Mouse (Mus musculus) erythroid progenitor cell, adult 5-6 weeks (primary cell): ENCODE data around the gene Srp54c. TPM values are rescaled to one million over a fixed set of nuclear protein-coding genes. Genes with fewer than 3 reads are reported as not detected.
"Not testable (repeated sequence)": the region's sequence is repeated elsewhere in the genome, so short reads cannot be mapped to it uniquely, and the experiment has no call there.

Source experiments
- ATAC-seq: replicated peaks from 2 replicates; pipeline ENCODE4 v1.8.0; 2016; ENCODE audit warnings: moderate number of reproducible peaks, mild to moderate bottlenecking, moderate TSS enrichment, inconsistent platforms; ENCODE audit not compliant: poor library complexity, low FRiP score, severe bottlenecking
- total RNA-seq, 2 experiments: library from RNA; stranded (forward) in 1 of 2; stranded (reverse) in 1 of 2; fragments of 150-400 nt in 1 of 2; fragments of 186-747, 209-891 nt in 1 of 2; gene quantifications; 2 replicates each; pipeline versions ENCODE4 v1.2.3 to v1.2.4; 2015 to 2017; ENCODE audit warnings: low replicate concordance in 2 of 2

Gene Srp54c
- 14.4 and 25.6 TPM in 2 replicates for total RNA-seq (2015; ENCODE audit: low replicate concordance)
- 28.4 and 30.2 TPM in 2 replicates for total RNA-seq (2017; ENCODE audit: low replicate concordance)

DNA sequence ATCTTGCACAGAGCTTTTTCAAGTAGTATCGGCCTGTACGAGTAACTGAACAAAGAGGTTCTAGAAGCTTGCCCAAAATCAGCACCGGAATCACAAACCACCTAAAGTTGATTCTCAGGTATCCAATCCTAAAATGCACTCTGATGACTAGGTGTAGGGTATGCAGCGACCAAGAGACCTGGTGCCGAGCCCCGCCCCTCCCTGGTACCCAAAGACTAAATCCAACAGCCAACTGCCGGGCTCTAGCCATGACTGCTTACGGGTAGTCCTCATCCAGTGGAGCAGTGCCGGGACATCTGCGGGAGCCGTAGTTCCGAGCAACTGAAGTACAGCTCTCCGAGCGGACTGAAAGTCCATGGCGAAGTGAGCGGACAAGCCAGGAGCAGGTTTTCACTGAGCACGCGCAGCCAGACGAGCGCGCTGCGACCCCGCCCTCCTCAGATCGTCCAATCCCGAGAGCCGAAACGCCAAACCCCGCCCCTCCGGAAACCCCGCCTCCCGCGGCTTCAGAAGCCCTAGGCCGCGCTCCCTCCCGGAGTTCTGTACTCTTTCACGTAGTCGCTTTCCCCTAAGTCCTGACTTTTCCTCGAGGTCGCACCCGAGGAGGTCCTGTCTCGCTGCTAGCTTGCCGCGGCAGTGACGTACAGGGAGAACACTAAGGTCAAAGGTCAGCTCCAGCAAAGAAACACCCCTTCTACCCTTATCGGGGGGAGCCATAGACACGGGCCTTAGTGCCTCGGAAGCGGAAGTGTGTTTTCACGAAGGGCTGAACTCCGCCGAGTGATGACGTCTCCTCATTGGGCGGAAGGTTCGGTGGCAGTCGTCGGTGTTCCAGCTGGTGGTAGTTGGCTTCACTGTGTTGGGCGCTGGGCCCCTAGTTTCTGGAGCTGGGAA lies at the start of gene Srp54c:
Gene Srp54c (plus strand): TSS at position 543 of the 894 bp plus-strand sequence.
- ATAC-seq = peak; percentile 94

GRCm38 (mm10) chr12:55187686-55188085 lies 42.3 kb upstream of the Srp54c start:
- ATAC-seq = peak; percentile 50; the same call in 1 of the 2 replicates

GRCm38 (mm10) chr12:55189127-55189526 lies 40.8 kb upstream of the Srp54c start:
- ATAC-seq = not testable (repeated sequence)

DNA sequence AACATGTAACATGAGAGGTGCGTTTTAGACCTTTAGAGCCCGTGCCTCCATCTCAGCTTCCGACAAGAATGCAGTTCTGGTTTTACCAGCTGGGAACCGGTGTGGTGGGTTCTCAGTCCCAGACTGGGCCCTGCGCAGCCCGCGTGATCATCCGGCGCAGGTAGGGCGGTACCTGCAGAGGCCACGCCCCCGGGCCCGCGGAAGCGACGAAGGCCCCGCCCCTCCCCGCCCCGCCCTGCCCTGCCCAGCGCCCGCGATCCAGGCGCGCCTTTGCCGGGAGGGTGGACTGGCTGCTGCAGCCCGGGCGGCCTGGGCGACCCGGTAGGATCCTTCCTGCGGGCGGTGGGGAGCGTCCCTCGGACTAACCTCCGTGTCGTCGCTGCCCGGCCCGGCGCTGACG lies 30.7 kb upstream of the Srp54c start, which contains the start of gene 1700047I17Rik2:
Gene 1700047I17Rik2 (plus strand): TSS at position 287 of the 400 bp plus-strand sequence.
- ATAC-seq = peak; percentile 87

DNA sequence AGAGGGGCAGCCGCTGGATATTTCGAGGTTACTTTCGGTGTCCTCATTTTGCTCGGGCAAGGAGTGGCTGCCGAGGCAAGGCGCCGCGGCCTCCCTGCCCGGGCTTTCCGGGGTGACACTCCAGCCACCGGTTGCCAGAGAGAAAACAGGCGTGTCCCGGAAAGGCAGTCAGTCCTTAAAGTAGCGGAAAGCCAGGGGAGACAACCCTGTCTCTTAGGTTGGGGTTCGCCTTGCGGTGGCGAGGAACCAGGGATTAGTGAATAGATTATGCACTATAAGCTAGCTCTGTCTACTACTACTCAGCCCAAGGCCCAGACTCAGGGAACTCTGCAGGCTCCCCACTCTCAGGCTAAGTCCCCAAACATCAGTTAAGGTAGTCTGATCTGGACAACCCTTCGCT lies 30.2 kb upstream of the Srp54c start:
- peak; percentile 87 for ATAC-seq

DNA sequence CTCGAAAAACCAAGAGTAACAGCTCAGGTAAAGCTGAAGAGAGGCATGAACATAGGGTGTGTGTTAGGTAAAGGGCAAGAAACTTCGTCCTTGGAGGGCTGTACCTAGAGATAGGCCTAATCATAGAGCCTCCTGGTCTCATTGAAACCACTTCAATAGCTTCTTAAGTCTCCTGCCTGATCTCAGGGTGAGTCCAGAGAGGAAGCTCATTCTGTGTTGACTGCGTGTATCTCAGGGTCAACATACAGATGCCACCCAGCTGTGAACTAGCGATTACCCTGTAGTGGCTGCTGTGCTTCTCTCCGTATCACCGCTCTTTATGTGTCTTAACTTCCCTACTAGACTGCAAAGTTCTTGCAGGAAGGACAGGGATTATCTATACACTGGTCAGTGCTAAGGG lies 17.0 kb upstream of the Srp54c start:
- ATAC-seq = not testable (repeated sequence)

- ATAC-seq = peak; percentile 28; the same call in 1 of the 2 replicates
Observed at GRCm38 (mm10) chr12:55230520-55230861, 523 bp downstream of the Srp54c start.

DNA sequence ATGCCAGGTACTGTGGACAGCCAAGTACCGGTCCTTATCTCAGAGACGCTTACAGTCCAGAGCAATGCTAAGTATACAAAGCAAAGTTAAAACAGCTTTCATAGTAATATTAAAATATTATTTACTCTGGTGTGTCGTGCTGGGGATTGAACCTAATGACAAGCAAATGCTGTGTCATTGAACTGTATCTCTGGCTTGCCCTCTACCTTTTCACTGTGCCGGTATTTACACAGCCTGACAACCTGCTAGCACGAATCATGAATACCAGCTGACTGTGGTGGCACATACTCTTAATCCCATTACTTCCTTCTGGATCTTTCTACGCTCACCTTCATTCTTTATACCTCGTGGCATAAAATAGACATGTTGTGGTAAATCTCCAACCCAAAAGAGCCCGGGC lies 12.3 kb downstream of the Srp54c start:
- not testable (repeated sequence) for ATAC-seq

- ATAC-seq = peak; percentile 59; the same call in 1 of the 2 replicates
Observed at GRCm38 (mm10) chr12:55261950-55262349, 32.0 kb downstream of the Srp54c start.

GRCm38 (mm10) chr12:55263385-55263784 lies 33.4 kb downstream of the Srp54c start:
- not testable (repeated sequence) for ATAC-seq

- ATAC-seq = no peak
Observed at GRCm38 (mm10) chr12:55272243-55272642, 42.3 kb downstream of the Srp54c start.

DNA sequence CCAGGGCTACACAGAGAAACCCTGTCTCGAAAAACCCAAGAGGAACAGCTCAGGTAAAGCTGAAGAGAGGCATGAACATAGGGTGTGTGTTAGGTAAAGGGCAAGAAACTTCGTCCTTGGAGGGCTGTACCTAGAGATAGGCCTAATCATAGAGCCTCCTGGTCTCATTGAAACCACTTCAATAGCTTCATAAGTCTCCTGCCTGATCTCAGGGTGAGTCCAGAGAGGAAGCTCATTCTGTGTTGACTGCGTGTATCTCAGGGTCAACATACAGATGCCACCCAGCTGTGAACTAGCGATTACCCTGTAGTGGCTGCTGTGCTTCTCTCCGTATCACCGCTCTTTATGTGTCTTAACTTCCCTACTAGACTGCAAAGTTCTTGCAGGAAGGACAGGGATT lies 47.6 kb downstream of the Srp54c start:
- ATAC-seq = not testable (repeated sequence)

DNA sequence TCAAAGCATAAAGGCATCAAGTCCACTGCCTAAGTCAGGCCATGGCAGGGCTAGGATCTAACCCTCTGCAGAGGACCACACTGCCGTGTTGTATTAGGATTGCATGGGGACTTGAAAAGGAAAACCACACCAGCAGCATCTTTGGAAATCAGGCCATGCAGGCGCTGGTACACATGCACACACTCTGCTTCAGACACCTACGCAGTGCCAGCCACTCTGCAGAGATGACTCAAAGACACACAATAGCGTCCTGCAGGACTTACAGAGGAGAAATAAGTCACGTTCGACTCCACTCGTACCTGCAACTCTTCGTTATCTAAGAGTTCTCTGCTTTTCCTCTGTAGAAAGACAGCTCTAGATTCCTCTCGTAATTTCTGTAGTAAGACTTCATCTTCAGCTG lies 68.1 kb downstream of the Srp54c start:
- no peak for ATAC-seq

DNA sequence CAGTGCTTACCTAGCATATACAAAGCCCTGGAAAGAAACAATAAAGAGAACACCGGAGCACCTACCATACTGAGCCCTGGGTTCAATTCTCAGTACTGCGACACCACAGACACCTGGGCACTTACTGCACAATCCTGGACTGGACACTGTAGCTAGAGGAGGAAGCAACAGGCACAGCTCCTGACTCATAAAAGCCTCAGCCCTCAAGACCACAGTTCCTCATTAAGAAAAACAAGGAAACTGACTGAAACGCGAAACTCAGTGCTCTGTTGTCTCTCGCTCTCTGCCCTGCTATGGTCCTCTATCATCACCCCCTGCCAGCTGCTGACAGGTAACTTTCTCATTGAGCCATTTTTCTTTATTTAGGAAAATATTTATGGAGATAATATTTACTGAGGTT lies 69.4 kb downstream of the Srp54c start, which contains the start of gene 1110008L16Rik:
Gene 1110008L16Rik (plus strand): TSS at position 242 of the 400 bp plus-strand sequence.
- no peak for ATAC-seq

DNA sequence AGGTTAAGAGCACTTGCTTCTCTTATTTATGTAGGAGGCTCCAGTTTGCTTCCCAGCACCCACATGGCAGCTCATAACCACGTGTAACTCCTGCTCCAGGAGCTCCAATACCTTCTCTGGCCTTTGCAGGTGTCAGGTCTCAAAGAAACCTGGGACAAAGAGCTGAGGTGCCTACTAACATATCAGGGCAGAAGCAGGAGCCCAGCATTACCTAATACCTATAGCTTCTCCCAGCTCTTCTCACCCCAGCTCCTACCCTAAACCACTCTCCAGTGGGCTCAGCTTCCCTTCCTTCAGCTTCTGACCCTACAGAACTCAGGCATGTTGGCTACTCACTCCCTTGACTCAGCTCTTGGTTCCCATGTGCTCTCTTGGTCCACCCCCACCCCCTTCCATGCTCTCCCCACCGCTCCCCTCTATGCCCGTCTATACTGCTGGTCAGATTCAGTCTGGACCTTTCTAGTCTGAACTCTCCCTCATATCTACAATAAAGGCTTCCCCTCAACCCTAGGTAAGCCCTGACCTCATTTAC lies 70.9 kb downstream of the Srp54c start:
- no peak for ATAC-seq

DNA sequence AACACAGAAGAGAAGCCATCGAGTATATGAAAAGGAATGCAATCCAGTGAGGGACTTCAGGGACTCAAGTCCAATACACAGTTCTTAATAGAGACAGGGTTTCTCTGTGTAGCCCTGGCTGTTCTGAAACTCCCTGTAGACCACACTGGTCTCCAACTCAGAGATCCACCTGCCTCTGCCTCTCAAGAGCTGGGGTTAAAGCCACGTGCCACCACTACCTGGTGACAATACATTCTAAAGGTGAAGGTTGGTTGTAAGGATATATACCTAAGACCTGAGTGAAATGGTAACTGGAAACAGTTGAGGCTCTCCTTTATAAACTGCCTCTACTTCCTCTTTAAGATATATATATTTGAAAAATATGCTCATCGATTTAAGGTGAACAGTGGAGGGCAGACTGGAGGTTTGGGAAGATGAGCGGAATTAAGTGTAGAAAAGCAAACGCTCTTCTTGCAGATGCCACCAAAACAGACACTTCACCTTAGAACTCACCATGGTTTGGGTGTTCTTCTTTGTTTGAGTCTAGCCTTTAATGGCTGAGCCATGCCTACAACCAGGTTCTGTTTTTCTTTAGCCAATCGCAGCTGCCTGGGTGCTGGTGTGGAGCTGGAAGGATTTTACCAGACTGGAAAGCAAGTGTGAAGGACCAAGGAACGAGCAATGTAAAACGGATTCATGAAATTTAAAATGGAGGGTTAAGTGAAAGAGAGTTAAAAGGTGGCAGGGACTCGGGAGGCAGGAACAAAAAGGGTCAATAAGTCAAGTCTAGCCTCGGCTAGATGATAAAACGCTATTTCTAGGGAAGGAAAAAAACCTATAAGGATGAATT lies 71.7 kb downstream of the Srp54c start:
- 0 out of 2 replicates have a peak, but pooled peaks have one; percentile 10 for ATAC-seq

DNA sequence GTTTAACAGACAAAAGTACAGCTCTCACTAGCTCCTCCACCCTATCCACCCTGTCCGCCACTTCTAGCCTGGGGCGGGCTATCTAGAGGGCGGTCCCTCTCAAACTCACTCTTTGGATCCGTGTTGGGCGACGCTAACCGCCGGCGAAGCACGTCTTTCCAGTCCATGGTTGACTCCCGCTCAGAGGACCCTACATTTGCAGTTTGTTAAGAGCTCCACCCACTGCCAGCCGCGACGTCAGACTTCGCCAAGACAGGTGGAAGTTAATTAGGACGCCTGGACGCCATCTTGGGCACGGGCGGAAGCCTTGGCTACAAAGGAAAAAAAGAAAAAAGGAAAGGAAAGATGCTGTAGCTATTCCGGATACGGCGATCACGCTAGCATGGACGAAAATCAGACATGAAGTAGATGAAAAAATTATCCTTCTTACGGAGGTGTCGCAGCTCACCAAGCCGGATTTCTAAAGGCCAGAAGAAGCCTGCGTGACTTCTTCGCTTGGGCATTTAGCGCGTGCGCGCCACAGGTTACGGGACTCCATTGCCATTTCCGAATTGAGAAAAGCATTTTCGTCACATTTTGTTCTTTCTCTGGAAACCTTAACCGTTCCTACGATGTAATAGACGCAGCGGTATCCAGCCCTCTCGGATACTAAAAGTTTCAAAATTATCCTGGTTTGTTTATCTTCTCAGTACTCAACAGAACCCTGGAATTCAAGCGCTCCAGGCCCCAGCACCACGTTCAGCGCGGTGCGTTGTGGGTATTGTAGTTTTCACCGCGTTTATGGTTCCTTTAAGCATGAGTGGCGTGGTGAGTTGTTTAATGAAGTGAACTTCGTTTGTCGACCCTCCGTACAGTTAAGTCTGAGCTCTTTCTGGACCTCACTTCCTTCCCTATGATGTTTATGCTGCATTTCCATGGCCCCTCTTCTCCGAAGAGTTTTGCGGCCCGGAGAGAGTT lies 72.8 kb downstream of the Srp54c start, which contains the start of gene Ppp2r3c:
Gene Ppp2r3c (minus strand): TSS at position 514 of the 957 bp plus-strand sequence.
- ATAC-seq = peak; percentile 95

GRCm38 (mm10) chr12:55306371-55306770 lies 76.4 kb downstream of the Srp54c start:
- no peak for ATAC-seq

GRCm38 (mm10) chr12:55307566-55307965 lies 77.6 kb downstream of the Srp54c start:
- no peak for ATAC-seq
